Mouse (Mus musculus): Measurements from ENCODE around the gene Fbxl2. TPM values are rescaled to one million over a fixed set of nuclear protein-coding genes. Genes with fewer than 3 reads are reported as not detected.
A peak's percentile ranks its signal among the peaks of the same experiment; 100 is the strongest.

The Fbxl2 gene
- polyA plus RNA-seq, 1 experiment from 2014 or later, result 1.7 TPM

- no peak for DNase-seq (ENCODE audit: low spot score)
- H3K4me2 ChIP-seq (replicated peaks; ENCODE audit: low read depth, low read length), result no peak overlapping the region
- no peak for ATAC-seq
- H3K27ac ChIP-seq (ENCODE audit: low read length), result no peak overlapping the region
- no peak overlapping the region for H3K4me3 ChIP-seq (ENCODE audit: low read depth, low read length)
- no peaks in the 10 kb centered on the region for H3K36me3 ChIP-seq (ENCODE audit: insufficient read depth, low read length)
- H3K27me3 ChIP-seq (replicated peaks; ENCODE audit: insufficient read depth, low read length), result no peaks in the 10 kb centered on the region
- H3K9ac ChIP-seq (replicated peaks; ENCODE audit: low read depth), result no peak overlapping the region
- TF ChIP-seq CTCF (IDR thresholded peaks at IDR 0.05), result no peak
- TF ChIP-seq EP300 (IDR thresholded peaks at IDR 0.05), result no peak
- 79% methylated on average over 5 of the region's 5 CpGs for WGBS
- peaks cover 9% of the 10 kb centered on the region for H3K4me1 ChIP-seq (ENCODE audit: insufficient read depth, low read depth, low read length)
- no peaks in the 10 kb centered on the region for H3K9me3 ChIP-seq (ENCODE audit: low read length)
Observed at GRCm38 (mm10) chr9:113935638-113936037, 110.4 kb downstream of the Fbxl2 start.

- ATAC-seq (no peak), DNase-seq (ENCODE audit: low spot score) (peak; percentile 59)
- Histone ChIP-seq H3K4me3 (ENCODE audit: low read depth, low read length) (peak overlapping the region; percentile 91), H3K27me3 (replicated peaks; ENCODE audit: insufficient read depth, low read length) (no peaks in the 10 kb centered on the region), H3K9ac (replicated peaks; ENCODE audit: low read depth) (peak overlapping the region; percentile 88), H3K4me2 (replicated peaks; ENCODE audit: low read depth, low read length) (peak overlapping the region; percentile 95), H3K27ac (ENCODE audit: low read length) (peak overlapping the region; percentile 95), H3K9me3 (ENCODE audit: low read length) (no peaks in the 10 kb centered on the region), H3K36me3 (ENCODE audit: insufficient read depth, low read length) (no peaks in the 10 kb centered on the region), H3K4me1 (ENCODE audit: insufficient read depth, low read depth, low read length) (peaks cover 9% of the 10 kb centered on the region)
- 11% methylated on average over 11 of the region's 11 CpGs for WGBS
- TF ChIP-seq EP300 (IDR thresholded peaks at IDR 0.05) (no peak), CTCF (IDR thresholded peaks at IDR 0.05) (no peak)
Observed at GRCm38 (mm10) chr9:113932501-113932900, 113.5 kb downstream of the Fbxl2 start.

- peak overlapping the region; percentile 95 for H3K27ac ChIP-seq (ENCODE audit: low read length)
- ATAC-seq, result no peak
- H3K36me3 ChIP-seq (ENCODE audit: insufficient read depth, low read length), result no peaks in the 10 kb centered on the region
- WGBS, result 0% methylated on average over 8 of the region's 8 CpGs
- peaks cover 9% of the 10 kb centered on the region for H3K4me1 ChIP-seq (ENCODE audit: insufficient read depth, low read depth, low read length)
- H3K27me3 ChIP-seq (replicated peaks; ENCODE audit: insufficient read depth, low read length), result no peaks in the 10 kb centered on the region
- TF ChIP-seq CTCF (IDR thresholded peaks at IDR 0.05) (no peak), EP300 (IDR thresholded peaks at IDR 0.05) (no peak)
- no peaks in the 10 kb centered on the region for H3K9me3 ChIP-seq (ENCODE audit: low read length)
- DNase-seq (ENCODE audit: low spot score), result peak; percentile 67
- peak overlapping the region; percentile 91 for H3K4me3 ChIP-seq (ENCODE audit: low read depth, low read length)
- peak overlapping the region; percentile 88 for H3K9ac ChIP-seq (replicated peaks; ENCODE audit: low read depth)
- peak overlapping the region; percentile 95 for H3K4me2 ChIP-seq (replicated peaks; ENCODE audit: low read depth, low read length)
Observed at GRCm38 (mm10) chr9:113932100-113932470, 113.9 kb downstream of the Fbxl2 start.

- under 1% methylated on average over 56 of the region's 91 CpGs for WGBS
- Histone ChIP-seq H3K4me2 (replicated peaks; ENCODE audit: low read depth, low read length) (peak overlapping the region; percentile 95), H3K36me3 (ENCODE audit: insufficient read depth, low read length) (no peaks in the 10 kb centered on the region), H3K4me3 (ENCODE audit: low read depth, low read length) (peak overlapping the region; percentile 91), H3K27ac (ENCODE audit: low read length) (peak overlapping the region; percentile 95), H3K4me1 (ENCODE audit: insufficient read depth, low read depth, low read length) (peaks cover 9% of the 10 kb centered on the region), H3K9ac (replicated peaks; ENCODE audit: low read depth) (peak overlapping the region; percentile 88), H3K9me3 (ENCODE audit: low read length) (no peaks in the 10 kb centered on the region), H3K27me3 (replicated peaks; ENCODE audit: insufficient read depth, low read length) (no peaks in the 10 kb centered on the region)
- peak; percentile 8 for ATAC-seq
- DNase-seq (ENCODE audit: low spot score), result peak; percentile 23
- TF ChIP-seq EP300 (IDR thresholded peaks at IDR 0.05) (no peak), CTCF (IDR thresholded peaks at IDR 0.05) (no peak)
Observed at GRCm38 (mm10) chr9:113931375-113932099, 114.5 kb downstream of the Fbxl2 start.

- no peak for TF ChIP-seq CTCF (IDR thresholded peaks at IDR 0.05)
- peak; percentile 71; the same call in 1 of the 2 replicates for TF ChIP-seq EP300 (IDR thresholded peaks at IDR 0.05)
- Histone ChIP-seq H3K36me3 (ENCODE audit: insufficient read depth, low read length) (no peaks in the 10 kb centered on the region), H3K4me3 (ENCODE audit: low read depth, low read length) (peak within 1 kb of the TSS; percentile 91), H3K9me3 (ENCODE audit: low read length) (no peaks in the 10 kb centered on the region), H3K27me3 (replicated peaks; ENCODE audit: insufficient read depth, low read length) (no peaks in the 10 kb centered on the region), H3K4me2 (replicated peaks; ENCODE audit: low read depth, low read length) (peak within 1 kb of the TSS; percentile 95), H3K27ac (ENCODE audit: low read length) (peak within 1 kb of the TSS; percentile 95), H3K9ac (replicated peaks; ENCODE audit: low read depth) (peak within 1 kb of the TSS; percentile 88), H3K4me1 (ENCODE audit: insufficient read depth, low read depth, low read length) (peaks cover 9% of the 10 kb centered on the region)
- DNase-seq (ENCODE audit: low spot score), result peak; percentile 100
- under 1% methylated on average over 22 of the region's 86 CpGs for WGBS
- ATAC-seq, result peak; percentile 97
Observed at GRCm38 (mm10) chr9:113930534-113931374, 115.2 kb downstream of the Fbxl2 start, which contains the start of gene Ubp1. Gene Ubp1, plus strand, starts transcription at chr9:113930934.

GRCm38 (mm10) chr9:113929676-113930075 is 116.3 kb downstream of the Fbxl2 start:
- no peak overlapping the region for H3K4me2 ChIP-seq (replicated peaks; ENCODE audit: low read depth, low read length)
- no peaks in the 10 kb centered on the region for H3K27me3 ChIP-seq (replicated peaks; ENCODE audit: insufficient read depth, low read length)
- ATAC-seq, result no peak
- no peaks in the 10 kb centered on the region for H3K36me3 ChIP-seq (ENCODE audit: insufficient read depth, low read length)
- no peak for DNase-seq (ENCODE audit: low spot score)
- H3K27ac ChIP-seq (ENCODE audit: low read length), result no peak overlapping the region
- peaks cover 9% of the 10 kb centered on the region for H3K4me1 ChIP-seq (ENCODE audit: insufficient read depth, low read depth, low read length)
- H3K4me3 ChIP-seq (ENCODE audit: low read depth, low read length), result no peak overlapping the region
- no peak overlapping the region for H3K9ac ChIP-seq (replicated peaks; ENCODE audit: low read depth)
- no peaks in the 10 kb centered on the region for H3K9me3 ChIP-seq (ENCODE audit: low read length)
- TF ChIP-seq EP300 (IDR thresholded peaks at IDR 0.05) (no peak), CTCF (IDR thresholded peaks at IDR 0.05) (no peak)
- WGBS, result 82% methylated on average over 1 of the region's 1 CpGs
